Comparison of ENCODE assay signal across 18 mouse cellular contexts in the genomic region with DNA sequence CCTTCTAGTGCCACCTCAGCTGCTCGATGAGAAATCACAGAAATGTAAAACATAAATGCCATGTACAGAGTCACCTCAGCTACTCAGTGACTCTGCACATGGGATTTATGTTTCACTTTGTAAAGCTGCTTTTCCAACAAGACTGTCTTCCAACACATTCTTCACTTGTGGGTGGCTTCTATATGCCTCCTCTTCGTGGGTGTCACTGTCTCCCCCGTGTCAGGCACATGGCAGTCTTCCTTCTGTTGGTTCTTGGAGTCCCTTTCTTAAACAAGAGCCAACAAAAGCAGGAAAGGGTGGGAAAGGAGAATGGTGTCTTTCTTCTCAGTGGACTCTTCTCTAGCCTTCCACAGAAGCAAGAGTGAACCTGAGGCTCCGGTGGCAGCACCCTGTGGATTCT. TPM values are rescaled to one million over a fixed set of nuclear protein-coding genes. Genes with fewer than 3 reads are reported as not detected.
A peak's percentile ranks its signal among the peaks of the same experiment; 100 is the strongest.
DNase-seq lines count a peak whose midpoint lies in the region; ATAC-seq lines count a peak whose summit lies in the region.
"Had no signal": no experiment of that assay in that cellular context is flagged by ENCODE, and none has a peak within 500 bp of the region (broad histone marks: within the 10 kb centered on the region; RNA-seq: fewer than 3 reads in every experiment).

No protein-coding gene starts in this region.

- no peaks in the 10 kb centered on the region for H3K9me3 ChIP-seq in heart, embryonic 10.5 days
- no peaks in the 10 kb centered on the region; the same call in 1 of the 2 replicates for H3K9me3 ChIP-seq in midbrain, embryonic 13.5 days
- H3K9me3 ChIP-seq: embryonic facial prominence, embryonic 12.5 days; forebrain, embryonic 15.5 days; heart, embryonic 13.5 days; hindbrain, embryonic 15.5 days had no signal

- DNase-seq in heart, adult 11 months: peak; percentile 53
- DNase-seq in heart, embryonic 10.5 days (ENCODE audit: low spot score): no peak
- DNase-seq in left cerebral cortex, postnatal 14 days (ENCODE audit: low spot score in 2 of 2): peak; percentile 42
- DNase-seq in left cerebral cortex, postnatal 10 days (ENCODE audit: extremely low spot score in 1 of 2, low spot score in 2 of 2): no peak
- DNase-seq in brain, adult 2 months (ENCODE audit: low read depth, low spot score): peak; percentile 75
- DNase-seq in left cerebral cortex, postnatal 25 days (ENCODE audit: low spot score in 2 of 2): peak; percentile 36 to 91
- no peak for DNase-seq in yolk sac, embryonic 10.5 days (ENCODE audit: low spot score)
- DNase-seq: adrenal gland, adult 2 months; adrenal gland, postnatal 25 days; cerebellum, adult 2 months; cerebellum, postnatal 10 days; gastrocnemius, postnatal 14 days; heart, postnatal 36 days had no signal

- 83% methylated on average over 4 of the region's 4 CpGs for WGBS in heart, embryonic 10.5 days
- 92% methylated on average over 4 of the region's 4 CpGs for WGBS in midbrain, embryonic 13.5 days

- ATAC-seq in midbrain, embryonic 13.5 days: no peak
- ATAC-seq: forebrain, embryonic 15.5 days had no signal

- H3K36me3 ChIP-seq in heart, embryonic 10.5 days: peaks cover 18% of the 10 kb centered on the region; the same call in 1 of the 2 replicates
- peaks cover 58% of the 10 kb centered on the region for H3K36me3 ChIP-seq in midbrain, embryonic 13.5 days

- no peak overlapping the region for H3K4me3 ChIP-seq in heart, embryonic 10.5 days
- no peak overlapping the region for H3K4me3 ChIP-seq in midbrain, embryonic 13.5 days (replicated peaks)
- H3K4me3 ChIP-seq: embryonic facial prominence, embryonic 12.5 days; forebrain, embryonic 15.5 days; heart, embryonic 13.5 days; hindbrain, embryonic 15.5 days had no signal

- no peak overlapping the region for H3K9ac ChIP-seq in midbrain, embryonic 13.5 days (replicated peaks)
- H3K9ac ChIP-seq: embryonic facial prominence, embryonic 12.5 days; forebrain, embryonic 15.5 days; heart, embryonic 13.5 days; hindbrain, embryonic 15.5 days had no signal

- H3K4me2 ChIP-seq in midbrain, embryonic 13.5 days (replicated peaks): no peak overlapping the region
- H3K4me2 ChIP-seq: embryonic facial prominence, embryonic 12.5 days; forebrain, embryonic 15.5 days; heart, embryonic 13.5 days; hindbrain, embryonic 15.5 days had no signal

- no peaks in the 10 kb centered on the region for H3K27me3 ChIP-seq in heart, embryonic 10.5 days (ENCODE audit: insufficient read depth, poor library complexity, severe bottlenecking)
- no peaks in the 10 kb centered on the region for H3K27me3 ChIP-seq in midbrain, embryonic 13.5 days
- H3K27me3 ChIP-seq: embryonic facial prominence, embryonic 12.5 days; forebrain, embryonic 15.5 days; heart, embryonic 13.5 days; hindbrain, embryonic 15.5 days had no signal

- intact Hi-C loops in left cerebral cortex, postnatal 14 days (cut with DNase I): loop anchor here (5.0 kb wide), 1 partner anchor 33 kb away; no protein-coding TSS in a partner anchor
- intact Hi-C loops in left cerebral cortex, postnatal 10 days (cut with DNase I): no loop called here
- intact Hi-C loops in left cerebral cortex, postnatal 25 days (cut with DNase I): no loop called here

- H3K4me1 ChIP-seq in heart, embryonic 10.5 days: no peaks in the 10 kb centered on the region
- no peaks in the 10 kb centered on the region for H3K4me1 ChIP-seq in midbrain, embryonic 13.5 days (replicated peaks)
- H3K4me1 ChIP-seq: embryonic facial prominence, embryonic 12.5 days; heart, embryonic 13.5 days had no signal

- H3K27ac ChIP-seq in heart, embryonic 10.5 days: no peak overlapping the region
- no peak overlapping the region for H3K27ac ChIP-seq in midbrain, embryonic 13.5 days
- H3K27ac ChIP-seq: embryonic facial prominence, embryonic 12.5 days; forebrain, embryonic 15.5 days; heart, embryonic 13.5 days; hindbrain, embryonic 15.5 days had no signal

RNA-seq across cellular contexts. Expression of a gene that starts 20.3 kb away (rescaled TPM):
- 31.4 and 36.7 TPM in 2 replicates for polyA plus RNA-seq in heart, embryonic 10.5 days (2016; fragmentation: Nextera tagmentation; extraction: Ambion mirVana)
- total RNA-seq in left cerebral cortex, postnatal 14 days (2021): 10 to 100 TPM; 28.5 to 34.2 TPM
- total RNA-seq in left cerebral cortex, postnatal 10 days (2021): 10 to 100 TPM; 31.5 to 33.8 TPM
- total RNA-seq in left cerebral cortex, postnatal 25 days (2021): 10 to 100 TPM; 27.1 to 28.1 TPM
- polyA plus RNA-seq in midbrain, embryonic 13.5 days (2015; fragmentation: Nextera tagmentation; extraction: Ambion mirVana): 44.6 and 45.4 TPM in 2 replicates

Comparison
In these comparisons a context has a peak if more than half of its experiments do, and no peak if none do; other contexts are left out.
1. DNase-seq: peak in heart, adult 11 months (single experiment), left cerebral cortex, postnatal 14 days (2 of 2), brain, adult 2 months (single experiment) and left cerebral cortex, postnatal 25 days (2 of 2); none in heart, embryonic 10.5 days (single experiment), left cerebral cortex, postnatal 10 days (0 of 2) and yolk sac, embryonic 10.5 days (single experiment).